Mouse (Mus musculus): ENCODE data around the gene Tnni3. TPM values are rescaled to one million over a fixed set of nuclear protein-coding genes. Genes with fewer than 3 reads are reported as not detected.

The Tnni3 gene
- total RNA-seq (2023) = 1.0 TPM

DNA sequence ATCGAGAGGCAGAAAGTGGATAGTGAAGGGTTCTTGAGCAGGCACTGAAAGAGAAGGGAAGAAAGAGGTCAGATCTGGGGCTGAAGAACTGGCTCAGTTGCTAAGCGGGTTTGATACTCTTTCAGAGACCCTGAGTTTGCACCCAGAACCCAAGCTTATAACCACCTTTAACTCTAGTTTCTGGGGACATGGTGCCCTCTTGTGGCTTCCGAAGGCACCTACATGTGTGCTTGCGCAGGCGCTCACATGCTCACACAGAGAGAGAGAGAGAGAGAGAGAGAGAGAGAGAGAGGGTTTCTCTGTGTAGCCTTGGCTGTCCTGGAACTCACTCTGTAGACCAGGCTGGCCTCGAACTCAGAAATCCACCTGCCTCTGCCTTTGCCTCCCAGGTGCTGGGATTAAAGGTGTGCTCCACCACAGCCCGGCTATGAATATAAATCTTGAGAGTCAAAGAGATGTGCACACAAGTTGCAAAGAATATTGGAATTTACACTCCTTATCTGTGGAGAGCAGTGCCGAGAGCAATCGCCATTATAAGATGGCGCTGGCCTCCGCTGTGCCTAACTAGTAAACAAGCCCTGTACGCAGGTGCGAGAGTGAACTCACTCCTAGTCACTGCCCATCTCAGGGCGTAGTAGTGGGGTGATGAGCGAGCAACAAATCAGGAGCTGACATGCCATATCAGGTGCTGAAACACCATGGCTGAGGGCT is at the start of gene Tnni3:
TSS of gene Tnni3 (minus strand) at position 18 of the 711 bp plus-strand sequence.

DNA sequence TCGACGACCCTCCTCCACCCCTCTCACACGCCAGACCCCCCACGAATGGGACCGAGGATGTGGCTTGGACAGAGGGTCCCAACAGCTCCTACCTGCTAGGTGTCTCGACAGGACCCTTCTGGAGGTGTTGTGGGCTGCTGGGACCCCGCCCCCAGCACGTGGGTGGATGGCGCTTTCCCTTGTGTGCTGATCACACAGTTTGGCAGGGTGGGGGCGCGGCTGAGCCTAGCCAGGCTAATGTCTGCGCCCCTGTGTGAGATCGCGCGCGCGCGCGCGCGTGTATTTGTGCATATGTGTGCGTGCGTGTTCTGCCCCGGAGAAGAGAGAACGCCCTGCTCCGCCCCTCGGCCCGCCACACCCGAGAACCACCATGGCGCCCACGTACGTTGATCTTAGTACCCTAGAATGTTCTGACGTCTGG is 23.2 kb upstream of the Tnni3 start, which contains the start of gene Syt5:
TSS of gene Syt5 (minus strand) at position 321 of the 421 bp plus-strand sequence.

DNA sequence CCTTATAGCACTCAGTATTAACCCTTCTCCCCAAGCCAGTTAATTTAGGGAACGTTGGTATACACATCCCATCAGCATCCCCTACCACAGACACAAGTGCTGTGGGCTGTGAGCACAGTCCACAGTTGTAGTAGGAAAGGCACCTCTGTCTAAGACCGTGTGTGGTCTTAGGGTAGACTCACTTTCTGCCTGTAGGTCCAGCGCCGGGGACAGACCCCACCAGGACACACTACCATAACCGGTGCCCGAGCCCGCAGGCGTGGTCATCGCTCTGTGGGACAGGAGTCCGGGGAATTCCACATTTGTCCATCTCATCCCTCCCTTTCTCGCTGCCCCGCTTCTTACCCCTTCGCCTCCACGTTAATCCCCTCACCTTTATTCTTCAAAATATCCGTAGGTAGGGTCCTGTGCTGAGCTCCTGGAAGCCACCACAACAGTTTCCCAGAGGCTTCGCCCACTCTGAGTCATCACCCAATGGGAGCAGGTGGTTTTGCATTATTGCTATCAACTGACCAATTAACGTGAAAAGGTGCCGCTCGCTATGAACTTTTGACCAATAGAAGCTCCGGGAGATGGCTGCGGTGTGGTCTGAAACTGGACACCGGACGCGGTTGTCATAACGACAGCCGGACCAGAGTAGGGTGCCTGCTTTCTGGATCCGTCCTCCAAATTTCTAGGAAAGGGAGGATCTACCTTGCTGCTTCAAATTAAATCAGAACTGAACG is 8.1 kb upstream of the Tnni3 start, which contains the start of gene Dnaaf3:
TSS of gene Dnaaf3 (minus strand) at position 449 of the 725 bp plus-strand sequence.

GRCm38 (mm10) chr7:4516332-4517050 is 7.5 kb downstream of the Tnni3 start, which contains the start of gene Tnnt1:
TSS of gene Tnnt1 (minus strand) at chr7:4516382.

DNA sequence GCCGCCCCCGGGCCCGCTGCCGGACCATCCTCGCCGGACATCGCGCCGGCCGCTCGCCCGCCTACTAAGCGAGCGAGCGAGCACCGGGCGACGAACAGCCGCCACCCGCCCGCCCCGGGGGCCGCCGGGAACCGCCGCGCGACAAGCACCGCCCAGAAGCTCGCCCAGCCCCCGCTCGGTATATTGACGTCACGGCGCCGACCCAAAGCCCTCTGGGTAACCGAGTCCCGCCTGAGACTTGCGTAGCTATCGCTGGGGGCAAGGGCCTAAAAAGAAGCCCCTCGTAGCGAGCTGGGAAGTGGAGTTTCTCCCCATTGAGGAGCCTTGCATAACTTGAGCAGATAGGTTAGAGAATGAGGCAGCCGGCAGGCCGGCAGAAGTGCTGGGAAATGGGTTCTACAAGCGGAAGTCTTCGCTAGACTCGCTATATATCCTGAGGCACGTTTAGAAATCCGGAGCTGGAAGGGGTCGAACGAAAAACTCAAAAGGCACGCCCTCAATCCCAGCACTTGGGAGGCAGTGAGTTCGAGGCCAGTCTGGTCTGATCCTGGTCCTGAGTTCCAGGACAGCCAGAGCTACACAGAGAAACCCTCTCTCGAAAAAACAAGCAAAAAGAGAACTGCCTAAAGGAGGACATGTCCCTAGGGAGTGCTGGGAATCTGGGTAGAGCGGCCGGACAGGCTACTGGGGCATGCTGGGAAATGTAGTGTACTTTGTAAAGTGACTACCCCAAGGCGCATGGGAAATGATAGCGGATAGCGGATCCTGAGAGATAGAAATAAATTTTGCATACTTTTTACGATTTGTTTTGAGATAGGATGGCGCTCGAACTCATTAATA is 22.3 kb downstream of the Tnni3 start, which contains the start of gene Ppp1r12c:
TSS of gene Ppp1r12c (minus strand) at position 123 of the 840 bp plus-strand sequence.

Other genes with a start within 250 kb of the Tnni3 start
- gene Ncr1, start 186.5 kb downstream of the Tnni3 start, total RNA-seq (2023) = 2.7 TPM
- 0.12 TPM for gene Gp6, start 126.5 kb downstream of the Tnni3 start, total RNA-seq (2023)
- gene Rdh13, start 78.6 kb downstream of the Tnni3 start, total RNA-seq (2023) = 8.8 TPM
- gene Eps8l1, start 63.6 kb downstream of the Tnni3 start, total RNA-seq (2023) = 40.5 TPM
- gene Ppp1r12c, start 22.5 kb downstream of the Tnni3 start, total RNA-seq (2023) = 302 TPM
- gene Tnnt1, start 7.8 kb downstream of the Tnni3 start, total RNA-seq (2023) = 8.4 TPM
- gene Dnaaf3, start 8.2 kb upstream of the Tnni3 start, total RNA-seq (2023) = 0.26 TPM
- gene Syt5, start 23.3 kb upstream of the Tnni3 start, total RNA-seq (2023) = not detected
- gene Ptprh, start 79.8 kb upstream of the Tnni3 start, total RNA-seq (2023) = not detected
- gene Tmem86b, start 107.2 kb upstream of the Tnni3 start, total RNA-seq (2023) = 51.6 TPM
- gene Ppp6r1, start 134.8 kb upstream of the Tnni3 start, total RNA-seq (2023) = 282 TPM
- 71.8 TPM for gene Hspbp1, start 160.8 kb upstream of the Tnni3 start, total RNA-seq (2023)
- not detected for gene Brsk1, start 166.4 kb upstream of the Tnni3 start, total RNA-seq (2023)
- 0.76 TPM for gene Tmem150b, start 201.0 kb upstream of the Tnni3 start, total RNA-seq (2023)
- 61.4 TPM for gene Kmt5c, start 215.9 kb upstream of the Tnni3 start, total RNA-seq (2023)
- gene Cox6b2, start 228.9 kb upstream of the Tnni3 start, total RNA-seq (2023) = 1.9 TPM
- gene Fam71e2, start 247.1 kb upstream of the Tnni3 start, total RNA-seq (2023) = not detected